Mouse (Mus musculus): Measurements from ENCODE around the gene Stxbp5. TPM values are rescaled to one million over a fixed set of nuclear protein-coding genes. Genes with fewer than 3 reads are reported as not detected.

The Stxbp5 gene
- total RNA-seq, 2 experiments from 2014 or later = 102 to 120 TPM

- intact Hi-C loops (cut with DNase I) = no loop called here
- peak in 1 of 2 experiments; percentile 3 for DNase-seq (ENCODE audit: low spot score in 2 of 2)
Observed at GRCm38 (mm10) chr10:9866793-9867579, 33.9 kb downstream of the Stxbp5 start.

- DNase-seq (ENCODE audit: low spot score in 2 of 2) = no peak
- intact Hi-C loops (cut with DNase I) = no loop called here
Observed at GRCm38 (mm10) chr10:9860022-9860421, 40.9 kb downstream of the Stxbp5 start.

- DNase-seq (ENCODE audit: low spot score in 2 of 2) = no peak
- intact Hi-C loops (cut with DNase I) = no loop called here
Observed at GRCm38 (mm10) chr10:9859476-9859875, 41.4 kb downstream of the Stxbp5 start.

GRCm38 (mm10) chr10:9857850-9858249 lies 43.0 kb downstream of the Stxbp5 start:
- DNase-seq (ENCODE audit: low spot score in 2 of 2) = no peak
- intact Hi-C loops (cut with DNase I) = no loop called here

GRCm38 (mm10) chr10:9856792-9857191 lies 44.1 kb downstream of the Stxbp5 start:
- DNase-seq (ENCODE audit: low spot score in 2 of 2) = no peak
- intact Hi-C loops (cut with DNase I) = no loop called here

GRCm38 (mm10) chr10:9846408-9846807 lies 54.5 kb downstream of the Stxbp5 start:
- intact Hi-C loops (cut with DNase I) = no loop called here
- DNase-seq (ENCODE audit: low spot score in 2 of 2) = no peak

- intact Hi-C loops (cut with DNase I) = no loop called here
- DNase-seq (ENCODE audit: low spot score in 2 of 2) = no peak
Observed at GRCm38 (mm10) chr10:9839408-9839807, 61.5 kb downstream of the Stxbp5 start.

- no peak for DNase-seq (ENCODE audit: low spot score in 2 of 2)
- intact Hi-C loops (cut with DNase I) = no loop called here
Observed at GRCm38 (mm10) chr10:9834986-9835385, 65.9 kb downstream of the Stxbp5 start.

GRCm38 (mm10) chr10:9832937-9833336 lies 67.9 kb downstream of the Stxbp5 start:
- no peak for DNase-seq (ENCODE audit: low spot score in 2 of 2)
- intact Hi-C loops (cut with DNase I) = no loop called here

GRCm38 (mm10) chr10:9829744-9830143 lies 71.1 kb downstream of the Stxbp5 start:
- intact Hi-C loops (cut with DNase I) = no loop called here
- DNase-seq (ENCODE audit: low spot score in 2 of 2) = no peak

- intact Hi-C loops (cut with DNase I) = no loop called here
- no peak for DNase-seq (ENCODE audit: low spot score in 2 of 2)
Observed at GRCm38 (mm10) chr10:9821299-9821698, 79.6 kb downstream of the Stxbp5 start.

GRCm38 (mm10) chr10:9818574-9818973 lies 82.3 kb downstream of the Stxbp5 start:
- intact Hi-C loops (cut with DNase I) = no loop called here
- no peak for DNase-seq (ENCODE audit: low spot score in 2 of 2)

- no peak for DNase-seq (ENCODE audit: low spot score in 2 of 2)
- intact Hi-C loops (cut with DNase I) = loop anchor here (2.0 kb wide), 1 partner anchor 507 kb away; no protein-coding TSS in a partner anchor
Observed at GRCm38 (mm10) chr10:9813926-9814325, 87.0 kb downstream of the Stxbp5 start.

GRCm38 (mm10) chr10:9807596-9807995 lies 93.3 kb downstream of the Stxbp5 start:
- no peak for DNase-seq (ENCODE audit: low spot score in 2 of 2)
- intact Hi-C loops (cut with DNase I) = no loop called here

- intact Hi-C loops (cut with DNase I) = no loop called here
- DNase-seq (ENCODE audit: low spot score in 2 of 2) = no peak
Observed at GRCm38 (mm10) chr10:9805341-9805740, 95.5 kb downstream of the Stxbp5 start.

GRCm38 (mm10) chr10:9803126-9803525 lies 97.8 kb downstream of the Stxbp5 start:
- no peak for DNase-seq (ENCODE audit: low spot score in 2 of 2)
- intact Hi-C loops (cut with DNase I) = no loop called here

- DNase-seq (ENCODE audit: low spot score in 2 of 2) = no peak
- intact Hi-C loops (cut with DNase I) = no loop called here
Observed at GRCm38 (mm10) chr10:9801571-9801970, 99.3 kb downstream of the Stxbp5 start.

- intact Hi-C loops (cut with DNase I) = loop anchor here (5.0 kb wide), 1 partner anchor 523 kb away; no protein-coding TSS in a partner anchor
Observed at GRCm38 (mm10) chr10:9799085-9799484, 101.8 kb downstream of the Stxbp5 start.

GRCm38 (mm10) chr10:9796429-9796828 lies 104.5 kb downstream of the Stxbp5 start:
- intact Hi-C loops (cut with DNase I) = loop anchor here (5.0 kb wide), 1 partner anchor 526 kb away; no protein-coding TSS in a partner anchor

More at GRCm38 (mm10) chr10:9799085-9799484, 101.8 kb downstream of the Stxbp5 start:
- DNase-seq (ENCODE audit: low spot score in 2 of 2) = no peak

GRCm38 (mm10) chr10:9794429-9794828 lies 106.5 kb downstream of the Stxbp5 start:
- no peak for DNase-seq (ENCODE audit: low spot score in 2 of 2)
- intact Hi-C loops (cut with DNase I) = no loop called here

More at GRCm38 (mm10) chr10:9796429-9796828, 104.5 kb downstream of the Stxbp5 start:
- no peak for DNase-seq (ENCODE audit: low spot score in 2 of 2)

- intact Hi-C loops (cut with DNase I) = no loop called here
- DNase-seq (ENCODE audit: low spot score in 2 of 2) = no peak
Observed at GRCm38 (mm10) chr10:9790947-9791346, 109.9 kb downstream of the Stxbp5 start.

All from left cerebral cortex, postnatal 36 days (tissue).